Mouse (Mus musculus) hindbrain, embryonic 16.5 days (tissue): ENCODE data around the gene Nfix. TPM values are rescaled to one million over a fixed set of nuclear protein-coding genes. Genes with fewer than 3 reads are reported as not detected.
A peak's percentile ranks its signal among the peaks of the same experiment; 100 is the strongest.

Experiments used
- ATAC-seq: fragments of 200-750 bp; cut with Nextera tagmentation; 2 replicates; pipeline ENCODE4 v1.8.0; 2017; ENCODE audit warnings: moderate TSS enrichment, moderate library complexity
- H3K27ac ChIP-seq: fragments of 300-500 bp; sonication (generic); 2 replicates; pipeline ENCODE4 v1.5.1; 2014; ENCODE audit warnings: low read depth, mild to moderate bottlenecking, control low read depth, low read length, moderate library complexity
- H3K27me3 ChIP-seq: fragments of 300-500 bp; sonication (generic); replicated peaks from 2 replicates; pipeline ENCODE4 v1.6.1; 2014; ENCODE audit warnings: low read length; ENCODE audit not compliant: control insufficient read depth, insufficient read depth
- H3K36me3 ChIP-seq: fragments of 300-500 bp; sonication (generic); 2 replicates; pipeline ENCODE4 v1.6.1; 2014; ENCODE audit warnings: mild to moderate bottlenecking, low read length, moderate library complexity, mixed read lengths; ENCODE audit not compliant: control insufficient read depth, insufficient read depth
- H3K4me1 ChIP-seq: fragments of 300-500 bp; sonication (generic); 2 replicates; pipeline ENCODE4 v1.6.1; 2014; ENCODE audit warnings: low read depth, low read length; ENCODE audit not compliant: control insufficient read depth, insufficient read depth
- H3K4me2 ChIP-seq: fragments of 300-500 bp; sonication (generic); 2 replicates; pipeline ENCODE4 v1.6.1; 2014; ENCODE audit warnings: mild to moderate bottlenecking, low read length, control low read depth, moderate library complexity
- H3K4me3 ChIP-seq: fragments of 300-500 bp; sonication (generic); 2 replicates; pipeline ENCODE4 v1.5.1; 2014; ENCODE audit warnings: mild to moderate bottlenecking, low read length, control low read depth, moderate library complexity
- H3K9ac ChIP-seq: fragments of 300-500 bp; sonication (generic); 2 replicates; pipeline ENCODE4 v1.6.1; 2014; ENCODE audit warnings: low read depth, mild to moderate bottlenecking, control low read depth, low read length, moderate library complexity
- H3K9me3 ChIP-seq: fragments of 300-500 bp; sonication (generic); 2 replicates; pipeline ENCODE4 v1.6.1; 2014; ENCODE audit warnings: mild to moderate bottlenecking, low read length, moderate library complexity; ENCODE audit not compliant: control insufficient read depth
- WGBS: fragments of 180-500 bp; shearing (Covaris S2); extraction: QIAGEN DNeasy Blood & Tissue Kit; methylation state at CpG from one replicate; pipeline ENCODE4 v1.1.7; 2014; 5-methylcytosine and 5-hydroxymethylcytosine counted together
- polyA plus RNA-seq: library from polyadenylated mRNA; unstranded; fragments of >200 nt; fragmentation: Nextera tagmentation; extraction: Ambion mirVana; gene quantifications from 2 replicates; pipeline ENCODE4 v1.2.1, GENCODE M21; 2015

Nfix gene
- polyA plus RNA-seq, 1 experiment from 2014 or later: 109 TPM

DNA sequence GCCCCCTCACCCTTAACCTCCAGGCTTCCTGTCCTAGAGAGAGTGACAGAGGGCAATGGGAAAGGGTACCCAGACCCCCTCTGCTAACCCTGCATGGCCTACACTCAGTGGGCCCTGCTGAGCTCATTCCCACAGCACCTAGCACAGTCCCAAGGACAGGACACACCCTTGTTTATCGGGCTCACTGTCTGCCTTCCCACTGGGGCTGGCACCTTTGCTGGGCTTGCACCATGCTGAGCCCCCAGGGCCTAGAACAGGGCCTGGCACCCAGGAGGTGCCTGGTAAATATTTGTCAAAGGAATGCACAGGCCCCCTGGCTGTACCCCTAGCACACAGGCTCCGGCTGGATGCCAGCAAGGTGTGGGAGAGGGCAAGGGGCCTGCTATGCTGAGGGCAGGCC lies 9.6 kb downstream of the Nfix start:
- peaks cover 38% of the 10 kb centered on the region for H3K27me3 ChIP-seq
- no peak overlapping the region for H3K4me3 ChIP-seq
- no peak overlapping the region for H3K4me2 ChIP-seq
- peak overlapping the region; percentile 4; the same call in 1 of the 2 replicates for H3K9ac ChIP-seq
- peaks cover 55% of the 10 kb centered on the region for H3K4me1 ChIP-seq
- 49% methylated on average over 2 of the region's 2 CpGs for WGBS
- H3K36me3 ChIP-seq: no peaks in the 10 kb centered on the region
- no peak for ATAC-seq
- H3K27ac ChIP-seq: peak overlapping the region; percentile 55; the same call in 1 of the 2 replicates
- no peaks in the 10 kb centered on the region for H3K9me3 ChIP-seq

DNA sequence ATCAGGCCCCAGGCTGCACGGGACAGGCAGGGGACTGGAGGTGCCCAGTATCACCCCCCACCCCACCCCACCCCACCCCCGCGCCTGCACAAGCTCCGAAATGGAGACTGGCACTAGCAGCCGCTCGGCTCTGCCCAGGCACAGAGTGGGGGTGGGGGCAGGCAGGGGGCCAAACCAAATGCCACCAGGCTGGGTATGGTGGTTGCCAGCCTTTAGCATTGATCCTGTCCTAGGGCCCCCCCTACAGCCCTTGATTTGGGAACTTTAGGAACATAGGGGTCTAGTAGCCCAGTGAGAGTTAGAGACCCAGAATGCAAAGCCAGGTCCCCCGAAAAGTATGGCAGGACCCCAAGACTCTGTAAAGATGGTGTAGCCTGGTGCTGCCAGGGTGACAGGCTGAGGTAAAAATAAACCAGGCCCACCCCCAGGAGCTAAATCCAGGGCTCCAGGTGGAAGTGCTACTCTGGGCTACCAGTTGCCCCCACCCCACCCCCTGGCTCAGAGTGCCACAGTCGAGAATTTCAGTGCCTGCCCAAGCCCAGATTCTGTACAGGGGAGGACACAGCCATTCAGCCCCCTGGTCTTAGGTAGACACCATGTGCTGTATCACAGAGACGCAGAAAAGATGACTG lies 10.2 kb downstream of the Nfix start:
- H3K4me2 ChIP-seq: peak overlapping the region; percentile 12
- no peaks in the 10 kb centered on the region for H3K9me3 ChIP-seq
- peak overlapping the region; percentile 14; the same call in 1 of the 2 replicates for H3K9ac ChIP-seq
- peaks cover 56% of the 10 kb centered on the region for H3K4me1 ChIP-seq
- peaks cover 38% of the 10 kb centered on the region for H3K27me3 ChIP-seq
- peak; percentile 14 for ATAC-seq
- H3K27ac ChIP-seq: peak overlapping the region; percentile 55
- WGBS: 70% methylated on average over 9 of the region's 9 CpGs
- no peaks in the 10 kb centered on the region for H3K36me3 ChIP-seq
- no peak overlapping the region for H3K4me3 ChIP-seq

DNA sequence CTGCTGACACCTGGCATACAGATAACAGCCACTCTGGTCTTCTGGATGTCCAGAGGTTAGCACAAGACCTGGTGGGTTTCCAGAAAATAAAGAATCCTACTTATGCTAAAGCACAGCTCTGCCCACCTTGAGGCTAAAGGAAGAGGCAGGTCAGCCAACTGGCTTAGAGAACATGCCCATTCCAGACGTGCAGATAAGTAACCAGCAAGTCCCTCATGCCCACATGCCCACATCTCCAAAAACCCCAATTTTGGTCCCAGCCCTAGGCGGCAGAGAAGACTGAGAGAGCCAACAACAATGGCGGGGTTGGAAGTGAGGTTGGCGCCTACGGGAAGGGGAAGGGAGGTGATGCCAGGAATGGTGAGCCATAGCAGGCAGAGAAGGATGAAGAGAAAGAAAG lies 10.8 kb downstream of the Nfix start:
- no peak for ATAC-seq
- Histone ChIP-seq H3K9ac (0 out of 2 replicates have a peak overlapping the region, but pooled peaks have one; percentile 14), H3K9me3 (no peaks in the 10 kb centered on the region), H3K27me3 (peaks cover 33% of the 10 kb centered on the region), H3K27ac (peak overlapping the region; percentile 55), H3K4me2 (peak overlapping the region; percentile 0), H3K4me3 (no peak overlapping the region), H3K4me1 (peaks cover 58% of the 10 kb centered on the region), H3K36me3 (no peaks in the 10 kb centered on the region)
- 54% methylated on average over 5 of the region's 5 CpGs for WGBS

DNA sequence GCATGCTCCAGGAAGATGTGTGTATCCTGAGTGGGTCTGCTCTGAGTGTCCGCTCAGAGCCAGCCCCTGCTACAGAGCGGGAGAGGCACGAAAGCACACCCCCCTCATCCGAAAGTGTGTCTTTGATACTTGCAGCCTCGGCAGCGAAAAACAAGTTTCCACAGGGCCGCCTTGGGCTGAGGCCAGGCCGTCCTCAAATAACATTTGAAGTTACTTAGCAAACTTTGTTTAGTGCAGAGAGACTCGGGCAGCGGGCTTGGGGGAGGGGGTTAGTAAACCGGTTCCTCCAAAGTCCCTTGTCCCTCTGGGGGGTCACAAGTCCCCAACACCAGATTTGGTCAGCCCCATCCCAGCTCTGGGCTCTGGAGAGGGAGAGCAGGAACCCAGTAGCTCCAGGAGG lies 11.2 kb downstream of the Nfix start:
- no peak overlapping the region for H3K4me3 ChIP-seq
- no peaks in the 10 kb centered on the region for H3K9me3 ChIP-seq
- peaks cover 32% of the 10 kb centered on the region for H3K27me3 ChIP-seq
- peak overlapping the region; percentile 55 for H3K27ac ChIP-seq
- 18% methylated on average over 11 of the region's 11 CpGs for WGBS
- H3K4me2 ChIP-seq: no peak overlapping the region
- peaks cover 61% of the 10 kb centered on the region for H3K4me1 ChIP-seq
- no peaks in the 10 kb centered on the region for H3K36me3 ChIP-seq
- no peak overlapping the region for H3K9ac ChIP-seq
- ATAC-seq: no peak

DNA sequence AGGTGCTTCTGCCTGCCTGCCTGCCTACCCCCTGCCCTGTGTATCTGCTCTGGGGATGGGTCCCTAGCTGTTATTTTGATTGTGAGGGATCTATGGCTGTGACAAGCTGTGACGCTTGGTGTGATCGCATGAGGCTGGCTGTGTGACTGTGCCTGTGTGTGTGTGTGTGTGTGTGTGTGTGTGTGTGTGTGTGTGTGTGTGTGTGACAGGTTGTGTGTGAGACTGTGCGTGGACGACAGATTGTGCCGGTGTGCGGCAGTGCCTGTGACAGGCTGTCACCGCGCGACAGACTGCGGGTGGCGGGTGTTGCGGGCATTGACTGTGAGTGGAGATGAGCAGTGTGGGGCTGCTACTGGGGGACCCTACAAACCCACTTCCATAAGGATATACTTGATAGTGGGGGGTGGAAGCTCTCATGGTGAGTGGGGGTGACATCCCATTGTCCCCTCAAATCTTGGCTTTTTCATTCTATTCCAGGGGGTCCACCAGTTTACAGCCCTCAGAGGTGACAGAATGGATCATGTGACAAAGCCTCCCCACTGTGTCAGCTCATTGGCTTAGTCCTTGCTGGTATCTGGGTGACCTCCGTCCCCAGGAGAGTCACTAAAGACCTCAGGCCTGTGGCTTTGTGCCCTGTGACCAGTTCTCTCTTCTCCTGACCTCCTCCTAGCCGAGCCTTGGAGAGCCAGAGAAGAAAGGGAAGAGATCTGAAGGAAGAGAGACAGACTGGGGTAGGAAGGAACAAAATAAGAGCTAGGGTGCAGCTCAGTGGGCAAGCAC lies 12.4 kb downstream of the Nfix start:
- Histone ChIP-seq H3K27me3 (peaks cover 32% of the 10 kb centered on the region), H3K4me2 (no peak overlapping the region), H3K4me3 (no peak overlapping the region), H3K27ac (no peak overlapping the region), H3K36me3 (no peaks in the 10 kb centered on the region), H3K9ac (no peak overlapping the region; the same call in 1 of the 2 replicates), H3K9me3 (no peaks in the 10 kb centered on the region), H3K4me1 (peaks cover 61% of the 10 kb centered on the region)
- WGBS: 16% methylated on average over 14 of the region's 14 CpGs
- no peak for ATAC-seq

DNA sequence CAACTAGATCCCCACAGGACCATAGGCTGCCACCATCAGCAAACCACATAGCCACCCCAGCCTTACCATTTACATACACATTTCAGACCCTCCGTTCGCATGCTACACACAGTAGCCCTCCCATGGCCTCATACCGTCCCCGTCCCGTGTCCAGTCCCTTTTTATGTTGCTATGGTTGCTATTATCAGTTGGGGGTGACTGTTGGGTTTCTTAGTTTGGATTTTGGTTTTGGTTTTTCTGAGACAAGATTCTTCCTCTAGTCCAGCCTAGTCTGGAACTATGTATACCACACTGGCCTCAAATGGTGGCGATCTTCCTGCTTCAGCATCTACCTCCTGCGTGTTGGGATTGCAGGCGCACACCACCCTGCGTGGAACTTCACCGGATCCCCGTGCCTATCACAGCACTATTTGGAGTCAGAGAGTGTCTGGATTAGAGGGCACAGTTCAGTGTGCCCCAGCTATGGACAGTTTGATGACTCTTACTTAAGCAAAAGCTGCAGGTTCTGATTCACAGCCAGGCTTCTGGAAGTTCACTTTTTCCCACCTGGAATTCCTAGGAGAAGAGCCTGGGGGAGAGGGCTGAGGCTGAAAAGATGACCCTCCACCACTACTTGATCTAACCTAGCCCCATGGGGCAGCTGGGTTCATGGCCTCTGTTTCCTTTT lies 13.2 kb downstream of the Nfix start:
- 14% methylated on average over 11 of the region's 11 CpGs for WGBS
- Histone ChIP-seq H3K4me3 (no peak overlapping the region), H3K27ac (peak overlapping the region; percentile 39), H3K27me3 (peaks cover 35% of the 10 kb centered on the region), H3K36me3 (no peaks in the 10 kb centered on the region), H3K4me1 (peaks cover 64% of the 10 kb centered on the region), H3K9ac (peak overlapping the region; percentile 13), H3K9me3 (no peaks in the 10 kb centered on the region), H3K4me2 (peak overlapping the region; percentile 39)
- no peak for ATAC-seq

DNA sequence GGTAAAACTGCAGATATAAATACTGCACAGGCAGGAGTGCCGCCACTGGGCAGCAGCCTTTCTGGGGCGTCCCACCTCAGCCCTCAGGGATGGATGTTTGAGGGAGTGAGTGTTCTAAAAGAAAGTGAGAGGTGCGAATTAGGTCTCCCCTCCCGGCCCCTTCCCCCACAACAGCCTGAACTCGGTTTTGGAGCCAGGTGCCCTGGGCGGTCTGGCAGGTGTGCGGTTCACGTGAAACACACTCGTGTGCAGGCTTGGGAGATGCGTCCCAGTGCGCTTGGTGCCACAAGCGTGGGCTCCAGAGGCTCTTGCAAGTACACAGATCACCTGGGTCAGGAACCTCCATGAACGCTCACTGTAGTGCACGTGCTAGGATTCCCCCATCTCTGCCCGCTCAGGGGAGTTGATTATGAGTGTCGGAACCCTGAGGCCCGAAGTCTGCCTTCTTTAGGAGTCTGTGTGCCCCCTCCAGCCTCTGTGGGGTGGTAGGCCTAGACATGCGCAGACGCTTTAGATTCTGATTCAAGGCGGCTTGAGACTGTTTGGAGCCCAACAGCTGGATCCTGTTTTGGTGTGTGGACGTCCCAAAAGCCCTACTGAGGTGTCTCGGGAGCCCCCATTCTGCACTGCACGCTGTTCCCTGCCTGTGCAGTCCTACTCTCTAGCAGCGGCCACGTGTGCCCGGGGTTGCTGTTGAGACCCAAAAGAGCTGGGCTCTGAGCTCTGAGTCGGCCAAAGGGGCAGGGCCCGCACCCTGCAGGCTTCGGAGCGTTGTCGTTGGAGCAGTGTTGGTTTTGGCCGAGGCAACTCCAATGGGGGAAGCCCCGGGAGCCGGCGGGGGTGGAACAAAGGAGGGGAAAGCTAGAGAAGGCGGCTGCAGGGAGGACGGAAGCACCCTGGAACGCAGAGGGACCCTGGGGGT lies 14.1 kb downstream of the Nfix start:
- peak overlapping the region; percentile 44 for H3K27ac ChIP-seq
- H3K4me1 ChIP-seq: peaks cover 69% of the 10 kb centered on the region
- 12% methylated on average over 38 of the region's 38 CpGs for WGBS
- H3K9ac ChIP-seq: peak overlapping the region; percentile 35
- no peak overlapping the region for H3K4me3 ChIP-seq
- H3K27me3 ChIP-seq: peaks cover 41% of the 10 kb centered on the region
- no peaks in the 10 kb centered on the region for H3K36me3 ChIP-seq
- peak overlapping the region; percentile 39 for H3K4me2 ChIP-seq
- ATAC-seq: peak; percentile 41
- no peaks in the 10 kb centered on the region for H3K9me3 ChIP-seq

DNA sequence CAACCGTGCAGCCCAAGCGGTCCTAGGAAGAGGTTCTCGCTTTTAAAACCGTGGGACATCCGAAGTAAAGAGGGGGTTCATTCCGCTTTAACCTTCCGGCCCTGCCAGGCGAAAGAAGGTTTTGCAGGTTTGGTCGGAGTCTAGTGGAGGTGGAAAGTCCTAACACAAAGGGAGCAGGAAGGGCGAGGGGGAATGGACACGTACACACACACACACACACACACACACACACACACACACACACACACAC lies 14.7 kb downstream of the Nfix start:
- WGBS: 18% methylated on average over 11 of the region's 11 CpGs
- Histone ChIP-seq H3K27me3 (peaks cover 37% of the 10 kb centered on the region), H3K9me3 (no peaks in the 10 kb centered on the region), H3K36me3 (no peaks in the 10 kb centered on the region), H3K4me2 (peak overlapping the region; percentile 47), H3K4me1 (peaks cover 65% of the 10 kb centered on the region), H3K9ac (no peak overlapping the region; the same call in 1 of the 2 replicates), H3K27ac (no peak overlapping the region), H3K4me3 (no peak overlapping the region)
- ATAC-seq: no peak
